Mouse (Mus musculus) thymus, adult 2 months (tissue): Measurements from ENCODE around the gene Pole2. TPM values are rescaled to one million over a fixed set of nuclear protein-coding genes. Genes with fewer than 3 reads are reported as not detected.

Source experiments
- DNase-seq: peaks from one replicate; pipeline ENCODE4 v3.0.0; 2021
- H3K27ac ChIP-seq: fragments of 200-500 bp; 2 replicates; pipeline ENCODE4 v1.5.1; 2012; ENCODE audit warnings: low read length, control low read depth; ENCODE audit not compliant: control insufficient read depth, insufficient read depth
- H3K27me3 ChIP-seq: fragments of 200-500 bp; 2 replicates; pipeline ENCODE4 v1.6.1; 2012; ENCODE audit warnings: mild to moderate bottlenecking, low read length, moderate library complexity, mixed read lengths; ENCODE audit not compliant: control insufficient read depth, insufficient read depth
- H3K36me3 ChIP-seq: fragments of 200-500 bp; 2 replicates; pipeline ENCODE4 v1.6.1; 2012; ENCODE audit warnings: mild to moderate bottlenecking, low read length, moderate library complexity; ENCODE audit not compliant: control insufficient read depth, insufficient read depth
- H3K4me1 ChIP-seq: fragments of 200-500 bp; replicated peaks from 2 replicates; pipeline ENCODE4 v1.6.1; 2012; ENCODE audit warnings: low read length; ENCODE audit not compliant: control insufficient read depth, insufficient read depth
- H3K4me3 ChIP-seq: fragments of 200-500 bp; 2 replicates; pipeline ENCODE4 v1.5.1; 2012; ENCODE audit warnings: mild to moderate bottlenecking, low read length, control low read depth, moderate library complexity; ENCODE audit not compliant: control insufficient read depth, insufficient read depth
- CTCF ChIP-seq: fragments of 200-500 bp; IDR thresholded peaks from 2 replicates; pipeline ENCODE4 v1.5.1; 2012; ENCODE audit warnings: mild to moderate bottlenecking, control low read depth, low read length, moderate library complexity, borderline replicate concordance; ENCODE audit not compliant: control insufficient read depth, poor library complexity, insufficient read depth; ENCODE audit errors: extremely low read depth
- POLR2A ChIP-seq: fragments of 200-500 bp; IDR thresholded peaks from 2 replicates; pipeline ENCODE4 v1.6.1; 2012; ENCODE audit warnings: mild to moderate bottlenecking, low read length, control low read depth, moderate library complexity; ENCODE audit not compliant: control insufficient read depth, poor library complexity, insufficient read depth; ENCODE audit errors: extremely low read depth
- whole genome bisulfite sequencing: fragments of 180-500 bp; shearing (Covaris S2); methylation state at CpG from one replicate; pipeline ENCODE4 v1.1.7; 2018; 5-methylcytosine and 5-hydroxymethylcytosine counted together
- polyA plus RNA-seq: library from polyadenylated mRNA; depleted of rRNA; stranded (reverse); fragments of >200 nt; gene quantifications from 2 replicates; pipeline ENCODE4 v1.2.3, GENCODE M21; 2012

Pole2 gene
- polyA plus RNA-seq, 1 experiment, result 16.9 TPM

DNA sequence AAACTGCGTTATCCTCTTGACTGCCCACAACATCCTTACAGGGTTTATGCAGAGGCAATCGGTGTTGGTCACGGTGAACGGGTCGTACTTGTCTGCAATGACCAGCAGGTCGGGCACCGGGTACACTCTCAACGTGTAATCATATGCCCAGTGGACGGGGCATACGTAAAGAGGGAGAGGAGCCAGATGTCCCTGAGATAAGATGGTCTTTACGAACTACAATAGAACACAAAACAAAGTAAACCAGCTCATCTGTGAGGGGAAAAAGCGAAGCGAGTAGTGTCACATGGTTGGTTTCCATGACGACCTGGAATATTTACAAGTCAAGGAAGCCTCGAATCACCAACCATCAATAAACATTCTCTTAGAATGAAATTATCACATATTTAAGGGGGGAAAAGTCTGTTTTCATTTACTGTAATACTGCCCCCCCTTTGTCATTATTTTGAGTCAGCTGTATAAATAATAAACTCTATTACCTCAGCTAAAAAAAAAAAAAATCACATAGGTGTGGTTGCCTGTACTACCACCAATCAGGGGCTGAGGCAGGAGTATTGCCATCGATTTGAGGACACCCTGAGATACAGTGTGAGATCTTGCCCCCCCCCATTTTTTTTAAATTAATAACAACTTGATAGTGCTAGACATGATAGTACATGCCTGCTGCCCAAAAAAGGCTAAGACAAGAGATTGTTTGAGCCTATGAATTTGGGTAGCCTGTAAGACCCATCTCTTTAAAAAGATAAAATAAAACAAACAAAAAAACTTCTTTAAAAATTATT, 23.8 kb downstream of the Pole2 start, which contains the start of gene Gm49384:
Gene Gm49384 (minus strand): TSS at position 216 of the 782 bp plus-strand sequence.
- Histone ChIP-seq H3K4me1 (no peaks in the 10 kb centered on the region), H3K4me3 (no peak within 1 kb of the TSS), H3K36me3 (no peaks in the 10 kb centered on the region), H3K27ac (no peak within 1 kb of the TSS), H3K27me3 (no peaks in the 10 kb centered on the region)
- TF ChIP-seq POLR2A (no peak), CTCF (no peak)
- DNase-seq, result no peak
- WGBS, result 94% methylated on average over 16 of the region's 16 CpGs

DNA sequence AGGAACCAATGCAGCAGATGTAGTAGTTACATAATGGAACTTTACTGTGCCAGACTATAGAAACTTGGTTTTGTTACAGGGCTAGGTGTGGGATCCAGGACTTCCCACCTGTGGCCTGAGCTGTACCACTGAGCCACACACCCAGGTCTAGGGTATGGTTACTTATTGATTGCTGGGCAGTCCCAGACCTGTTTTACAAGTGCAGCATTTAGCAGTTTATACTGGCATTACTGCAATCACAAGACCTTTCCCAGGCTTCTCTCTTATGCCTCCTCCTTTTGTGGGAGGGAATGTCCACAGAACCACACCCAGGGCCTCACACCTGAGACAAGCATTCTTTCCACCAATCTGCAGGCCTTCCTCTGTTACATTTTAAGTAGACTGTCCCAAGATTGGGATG, 29.0 kb downstream of the Pole2 start:
- Histone ChIP-seq H3K27ac (no peak overlapping the region), H3K36me3 (no peaks in the 10 kb centered on the region), H3K4me1 (peaks cover 3% of the 10 kb centered on the region; the same call in 1 of the 2 replicates), H3K4me3 (no peak overlapping the region), H3K27me3 (no peaks in the 10 kb centered on the region)
- TF ChIP-seq CTCF (no peak), POLR2A (no peak)
- no peak for DNase-seq

DNA sequence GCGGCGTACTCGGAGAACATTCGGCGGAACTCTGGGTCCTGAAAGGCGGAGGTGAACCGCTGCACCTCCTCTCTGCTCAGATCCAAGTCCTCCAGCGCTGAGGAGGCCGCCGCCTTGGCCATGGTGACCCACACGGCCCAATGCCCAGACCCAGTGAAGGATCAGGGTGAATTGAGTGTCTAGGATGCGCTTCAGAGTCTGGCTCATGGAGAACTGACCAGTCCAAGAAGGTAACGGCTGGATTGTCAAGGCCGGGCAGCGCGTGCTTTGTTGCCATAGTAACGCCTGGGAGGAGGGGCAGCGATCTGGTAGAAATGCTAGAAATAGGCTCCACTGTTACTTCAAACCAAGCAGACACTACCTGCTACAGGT, 29.8 kb downstream of the Pole2 start, which contains the start of gene Dnaaf2:
Gene Dnaaf2 (minus strand): TSS at position 266 of the 372 bp plus-strand sequence.
- Histone ChIP-seq H3K4me1 (peaks cover 3% of the 10 kb centered on the region; the same call in 1 of the 2 replicates), H3K4me3 (peak within 1 kb of the TSS; percentile 99), H3K36me3 (no peaks in the 10 kb centered on the region), H3K27me3 (no peaks in the 10 kb centered on the region), H3K27ac (peak within 1 kb of the TSS; percentile 6; the same call in 1 of the 2 replicates)
- no peak for DNase-seq
- 3% methylated on average over 18 of the region's 18 CpGs for whole genome bisulfite sequencing
- TF ChIP-seq POLR2A, result no peak
- no peak for TF ChIP-seq CTCF

DNA sequence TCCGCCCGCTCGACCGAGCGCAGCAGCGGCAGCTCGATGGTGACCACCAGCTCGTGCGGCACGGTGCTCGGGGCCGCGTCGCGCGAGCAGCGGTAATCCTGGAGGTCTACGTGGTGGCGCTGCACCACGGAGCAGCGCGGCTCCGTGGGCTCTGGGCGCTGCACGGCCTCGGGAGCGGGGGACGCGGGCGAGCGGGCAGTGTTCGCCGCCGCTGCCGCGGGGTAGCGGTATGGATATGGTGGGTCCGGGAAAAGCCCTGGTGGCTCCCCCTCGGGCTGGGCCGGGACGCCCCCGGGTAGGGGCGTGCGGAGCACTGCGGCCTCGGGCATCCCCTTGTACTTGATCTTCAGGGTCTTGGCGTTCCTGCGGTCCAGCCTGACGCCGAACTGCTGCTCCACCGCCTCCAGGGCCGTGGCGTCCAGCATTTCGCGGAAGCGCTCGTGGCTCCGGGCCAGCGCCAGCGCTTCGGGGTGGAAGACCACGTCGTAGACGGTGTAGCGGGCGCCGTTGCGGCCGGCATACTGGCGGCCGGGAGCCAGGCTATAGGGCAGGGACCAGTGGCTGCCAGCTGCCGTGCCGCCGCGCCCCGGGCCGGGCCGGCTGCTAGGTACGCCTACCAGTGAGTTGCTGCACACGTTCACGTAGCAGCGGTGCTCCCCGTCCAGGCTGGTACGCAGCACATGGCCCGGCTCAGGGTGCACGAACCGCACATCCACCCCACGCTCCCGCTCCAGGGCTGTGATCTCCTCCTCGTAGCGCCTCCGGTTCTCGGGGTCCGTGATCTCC, 30.4 kb downstream of the Pole2 start:
- H3K27me3 ChIP-seq, result no peaks in the 10 kb centered on the region
- WGBS, result under 1% methylated on average over 94 of the region's 94 CpGs
- peak overlapping the region; percentile 6; the same call in 1 of the 2 replicates for H3K27ac ChIP-seq
- DNase-seq, result peak; percentile 51
- peak overlapping the region; percentile 99 for H3K4me3 ChIP-seq
- peaks cover 3% of the 10 kb centered on the region; the same call in 1 of the 2 replicates for H3K4me1 ChIP-seq
- no peak for TF ChIP-seq POLR2A
- TF ChIP-seq CTCF, result no peak
- H3K36me3 ChIP-seq, result no peaks in the 10 kb centered on the region

DNA sequence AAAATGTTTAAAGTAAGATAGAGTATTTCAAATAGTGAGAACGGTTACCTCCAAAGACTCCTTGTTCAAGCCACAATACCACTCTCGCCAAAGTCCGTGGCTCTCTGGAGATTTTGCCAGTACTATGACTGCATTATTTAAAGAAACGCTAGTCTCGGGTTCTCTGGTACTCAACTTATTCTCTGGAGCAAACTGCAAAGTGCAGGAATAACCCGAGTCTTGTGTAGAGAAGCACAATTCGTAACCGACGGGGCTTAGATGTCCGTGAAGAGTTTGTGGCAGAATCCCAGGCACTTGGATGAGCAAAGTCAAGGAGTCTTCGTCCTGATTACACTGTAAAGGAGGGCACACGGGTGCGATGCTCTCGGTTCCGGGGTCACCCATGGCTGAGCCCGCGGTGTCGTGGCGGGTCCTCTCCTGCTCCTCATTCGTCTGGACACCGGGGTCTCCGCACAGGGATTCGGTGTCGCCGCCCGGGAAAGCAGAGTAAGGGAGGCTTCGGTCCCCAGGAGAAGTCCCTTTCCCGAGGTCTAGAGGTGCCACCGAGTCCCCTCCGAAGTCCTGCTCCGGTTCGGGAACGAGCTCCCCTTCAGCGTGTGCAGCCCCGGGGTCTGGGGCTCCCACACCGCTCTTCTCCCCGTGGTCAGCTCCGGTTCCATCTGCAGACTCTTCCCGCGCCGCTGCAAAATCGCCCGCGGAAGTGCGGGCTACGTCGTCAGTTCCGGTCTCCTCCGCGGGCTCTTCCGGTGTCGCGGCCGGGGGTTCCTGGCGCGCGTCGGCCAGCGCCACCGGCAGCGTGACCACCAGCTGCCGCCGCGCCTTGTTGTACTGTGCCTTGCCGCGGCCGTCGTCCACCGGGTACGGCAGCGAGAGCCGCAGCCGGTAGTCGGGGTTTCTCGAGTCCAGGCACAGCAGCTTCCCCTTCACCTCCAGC, 31.3 kb downstream of the Pole2 start, which contains the start of gene Gm49383:
Gene Gm49383 (minus strand): TSS at position 661 of the 934 bp plus-strand sequence.
- H3K27me3 ChIP-seq, result no peaks in the 10 kb centered on the region
- H3K4me3 ChIP-seq, result peak within 1 kb of the TSS; percentile 99
- peaks cover 3% of the 10 kb centered on the region; the same call in 1 of the 2 replicates for H3K4me1 ChIP-seq
- no peak for TF ChIP-seq CTCF
- TF ChIP-seq POLR2A, result peak; percentile 73; the same call in 1 of the 2 replicates
- under 1% methylated on average over 75 of the region's 75 CpGs for WGBS
- DNase-seq, result peak; percentile 60
- H3K27ac ChIP-seq, result peak within 1 kb of the TSS; percentile 6; the same call in 1 of the 2 replicates
- H3K36me3 ChIP-seq, result no peaks in the 10 kb centered on the region
